Mouse (Mus musculus) large intestine, adult 2 months (tissue): ENCODE results near the gene Yipf6. TPM values are rescaled to one million over a fixed set of nuclear protein-coding genes. Genes with fewer than 3 reads are reported as not detected.

ENCODE experiments used
- polyA plus RNA-seq: library from polyadenylated mRNA; depleted of rRNA; stranded (reverse); fragments of >200 nt; gene quantifications from 2 replicates; pipeline ENCODE4 v1.2.3, GENCODE M21; 2012; rRNA removed

Yipf6 gene
- polyA plus RNA-seq, 1 experiment = 17.4 TPM

Other genes starting within 250 kb of the Yipf6 start
- gene Ophn1, start 45.3 kb upstream of the Yipf6 start, polyA plus RNA-seq = 1.1 and 2.4 TPM in 2 replicates
- gene Stard8, start 66.9 kb downstream of the Yipf6 start, polyA plus RNA-seq = 3.5 and 5.5 TPM in 2 replicates
- 48.4 and 59.3 TPM in 2 replicates for gene Efnb1, start 199.8 kb downstream of the Yipf6 start, polyA plus RNA-seq